Mouse (Mus musculus) heart, adult 8-10 months (tissue): ENCODE measurements around the gene Cdk6. TPM values are rescaled to one million over a fixed set of nuclear protein-coding genes. Genes with fewer than 3 reads are reported as not detected.

ENCODE experiments used
- DNase-seq: peaks from one replicate; pipeline ENCODE4 v3.0.0; 2022; ENCODE audit warnings: low spot score
- total RNA-seq, 4 experiments: library from RNA; stranded (reverse); gene quantifications; 2 replicates each; pipeline ENCODE4 v1.2.4; 2022

Cdk6 gene
- total RNA-seq, 4 experiments from 2014 or later, result 4.2 to 9.5 (median 6.3) TPM

GRCm38 (mm10) chr5:3554198-3554597 lies 212.9 kb downstream of the Cdk6 start:
- DNase-seq, result no peak

GRCm38 (mm10) chr5:3571266-3571665 lies 230.0 kb downstream of the Cdk6 start, which contains the start of gene 1700109H08Rik:
Gene 1700109H08Rik, plus strand, starts transcription at chr5:3571566.
- no peak for DNase-seq

GRCm38 (mm10) chr5:3574825-3575224 lies 233.5 kb downstream of the Cdk6 start:
- DNase-seq, result no peak

- no peak for DNase-seq
These were observed 236.7 kb downstream of the Cdk6 start for GRCm38 (mm10) chr5:3577939-3578338.

- DNase-seq, result no peak
These were observed 237.8 kb downstream of the Cdk6 start for GRCm38 (mm10) chr5:3579066-3579465.

Other genes starting within 250 kb of the Cdk6 start
- gene Fam133b, start 202.3 kb downstream of the Cdk6 start, total RNA-seq, result 10 to 100 TPM; 10.0 to 11.7 (median 11.1) TPM
- 1 to 10 TPM; 1.0 to 2.6 (median 2.1) TPM for gene 1700109H08Rik, start 230.1 kb downstream of the Cdk6 start, total RNA-seq